Comparison of ENCODE assay signal across 14 mouse cellular contexts in the genomic region with DNA sequence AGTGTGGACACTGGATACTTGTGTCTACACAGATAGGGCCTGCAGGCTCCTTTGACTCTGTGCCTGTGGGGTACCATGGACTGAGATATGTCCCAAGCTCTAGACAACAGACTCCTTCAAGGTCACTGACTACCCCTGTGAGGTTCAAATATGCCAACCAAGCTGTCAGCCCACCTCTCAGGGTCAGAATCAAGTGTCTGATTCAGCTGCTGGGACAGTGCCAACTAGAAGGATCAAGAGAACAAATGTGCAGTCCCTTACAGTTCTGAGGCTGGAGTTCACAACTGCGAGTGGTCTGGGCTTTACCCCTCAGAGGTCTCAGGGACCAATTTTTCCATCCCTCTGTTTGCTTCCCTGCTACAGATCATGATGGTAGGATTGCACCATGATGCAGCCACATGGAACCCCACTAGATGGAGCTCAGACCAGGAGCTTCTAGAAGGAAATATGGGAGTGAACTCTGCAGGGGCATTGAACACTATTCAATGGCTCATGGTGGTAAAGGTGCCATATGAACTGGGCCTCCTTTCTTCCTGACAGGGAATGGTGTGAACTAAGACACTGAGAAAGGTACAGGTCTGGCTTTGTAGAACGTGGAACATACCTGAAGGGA.
DNase-seq lines count a peak whose midpoint lies in the region; ATAC-seq and TF ChIP-seq lines count a peak whose summit lies in the region.
"Had no signal": no experiment of that assay in that cellular context is flagged by ENCODE, and none has a peak within 500 bp of the region (broad histone marks: within the 10 kb centered on the region; RNA-seq: fewer than 3 reads in every experiment).

No protein-coding gene starts in this region.

- H3K4me3 ChIP-seq in heart, postnatal 0 days (ENCODE audit: low read depth, low read length), result no peak overlapping the region
- H3K4me3 ChIP-seq: embryonic facial prominence, embryonic 10.5 days; liver, embryonic 15.5 days; neural tube, embryonic 13.5 days had no signal

- H3K4me2 ChIP-seq in heart, postnatal 0 days (ENCODE audit: low read depth, low read length), result no peak overlapping the region
- H3K4me2 ChIP-seq: liver, embryonic 15.5 days; neural tube, embryonic 13.5 days had no signal

- H3K9me3 ChIP-seq in heart, postnatal 0 days (replicated peaks; ENCODE audit: control insufficient read depth, low read length), result no peaks in the 10 kb centered on the region
- H3K9me3 ChIP-seq: embryonic facial prominence, embryonic 10.5 days; liver, embryonic 15.5 days; neural tube, embryonic 13.5 days had no signal

- 61% methylated on average over 2 of the region's 2 CpGs for WGBS in heart, postnatal 0 days

- TF ChIP-seq EP300 in heart, postnatal 0 days (IDR thresholded peaks at IDR 0.05; ENCODE audit: low read depth), result no peak

- H3K36me3 ChIP-seq in heart, postnatal 0 days (replicated peaks; ENCODE audit: control insufficient read depth, insufficient read depth, low read length), result no peaks in the 10 kb centered on the region
- H3K36me3 ChIP-seq: embryonic facial prominence, embryonic 10.5 days; G1E; liver, embryonic 15.5 days; neural tube, embryonic 13.5 days had no signal

- H3K9ac ChIP-seq in heart, postnatal 0 days (replicated peaks; ENCODE audit: low read depth, low read length), result no peak overlapping the region
- H3K9ac ChIP-seq: liver, embryonic 15.5 days; neural tube, embryonic 13.5 days had no signal

- no peaks in the 10 kb centered on the region for H3K27me3 ChIP-seq in heart, postnatal 0 days (ENCODE audit: control insufficient read depth, insufficient read depth, low read length)
- H3K27me3 ChIP-seq: liver, embryonic 15.5 days; neural tube, embryonic 13.5 days had no signal

- TF ChIP-seq CTCF in heart, postnatal 0 days (IDR thresholded peaks at IDR 0.05; ENCODE audit: low read depth), result peak; percentile 52

- no peaks in the 10 kb centered on the region for H3K4me1 ChIP-seq in heart, postnatal 0 days (ENCODE audit: control insufficient read depth, insufficient read depth)
- H3K4me1 ChIP-seq: embryonic facial prominence, embryonic 10.5 days; liver, embryonic 15.5 days had no signal

- no peak overlapping the region for H3K27ac ChIP-seq in heart, postnatal 0 days (ENCODE audit: low read depth)
- H3K27ac ChIP-seq: embryonic facial prominence, embryonic 10.5 days; liver, embryonic 15.5 days; neural tube, embryonic 13.5 days had no signal

- ATAC-seq in heart, postnatal 0 days (ENCODE audit: insufficient read depth, low read depth), result no peak

- DNase-seq in heart, postnatal 0 days (ENCODE audit: low spot score), result no peak
- DNase-seq in heart, adult 9 months (ENCODE audit: low spot score in 2 of 2), result no peak
- DNase-seq in kidney, postnatal 14 days, result peak; percentile 26
- no peak for DNase-seq in kidney, adult 11 months
- DNase-seq in adrenal gland, adult 18-20 months (ENCODE audit: low spot score in 2 of 2), result peak; percentile 19 to 22
- peak; percentile 57 for DNase-seq in adrenal gland, postnatal 14 days
- no peak for DNase-seq in adipocyte (ENCODE audit: low spot score)
- DNase-seq: cerebellum, adult 9-11 months; gastrocnemius, postnatal 36 days; retina, postnatal 1 day had no signal

Comparison
In these comparisons a context has a peak if more than half of its experiments do, and no peak if none do; other contexts are left out.
1. DNase-seq: peak in kidney, postnatal 14 days (single experiment), adrenal gland, adult 18-20 months (2 of 2) and adrenal gland, postnatal 14 days (single experiment); none in heart, postnatal 0 days (single experiment), heart, adult 9 months (0 of 2), kidney, adult 11 months (single experiment) and adipocyte (single experiment).